Mouse (Mus musculus): ENCODE data around the gene Tpcn2.

Gene Tpcn2

DNA sequence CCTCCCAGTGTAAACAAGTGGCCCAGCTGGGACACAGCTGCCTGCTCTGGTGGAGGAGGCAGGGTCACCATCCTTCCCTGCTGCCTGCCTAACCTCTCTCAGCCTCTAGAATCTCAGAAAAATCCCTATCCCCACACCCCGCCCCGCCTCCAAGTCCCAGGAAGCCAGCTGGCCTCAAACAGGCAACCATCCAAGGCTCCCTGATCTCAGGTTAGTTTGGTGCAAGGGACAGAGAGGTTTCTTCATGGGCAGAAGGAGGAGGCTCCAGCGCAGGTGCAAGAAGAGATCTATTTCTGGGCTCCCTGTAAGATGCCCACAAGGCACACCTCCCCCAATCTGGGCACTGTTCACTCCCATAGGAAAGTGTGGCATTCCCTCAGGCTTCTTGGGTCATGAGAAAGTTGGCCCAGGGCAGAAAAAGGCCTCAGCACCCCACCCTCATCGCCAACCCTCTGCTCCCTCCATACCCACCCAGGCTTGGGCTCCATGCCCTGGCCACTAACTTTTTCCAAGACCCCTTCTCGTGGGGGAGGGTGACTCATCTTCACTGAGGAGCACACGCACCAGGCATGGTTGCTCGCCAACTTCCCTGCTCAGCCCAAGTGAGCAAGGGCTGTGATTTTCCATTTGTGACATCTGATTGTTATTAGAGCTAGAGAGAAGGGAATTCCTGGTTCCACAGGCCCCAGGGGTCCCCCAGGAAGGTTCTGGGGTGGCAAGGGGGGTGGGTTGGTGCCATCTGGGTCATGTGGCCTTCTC, 15.9 kb upstream of the Tpcn2 start:
- no peak for DNase-seq (ENCODE audit: low read depth, low spot score)

DNA sequence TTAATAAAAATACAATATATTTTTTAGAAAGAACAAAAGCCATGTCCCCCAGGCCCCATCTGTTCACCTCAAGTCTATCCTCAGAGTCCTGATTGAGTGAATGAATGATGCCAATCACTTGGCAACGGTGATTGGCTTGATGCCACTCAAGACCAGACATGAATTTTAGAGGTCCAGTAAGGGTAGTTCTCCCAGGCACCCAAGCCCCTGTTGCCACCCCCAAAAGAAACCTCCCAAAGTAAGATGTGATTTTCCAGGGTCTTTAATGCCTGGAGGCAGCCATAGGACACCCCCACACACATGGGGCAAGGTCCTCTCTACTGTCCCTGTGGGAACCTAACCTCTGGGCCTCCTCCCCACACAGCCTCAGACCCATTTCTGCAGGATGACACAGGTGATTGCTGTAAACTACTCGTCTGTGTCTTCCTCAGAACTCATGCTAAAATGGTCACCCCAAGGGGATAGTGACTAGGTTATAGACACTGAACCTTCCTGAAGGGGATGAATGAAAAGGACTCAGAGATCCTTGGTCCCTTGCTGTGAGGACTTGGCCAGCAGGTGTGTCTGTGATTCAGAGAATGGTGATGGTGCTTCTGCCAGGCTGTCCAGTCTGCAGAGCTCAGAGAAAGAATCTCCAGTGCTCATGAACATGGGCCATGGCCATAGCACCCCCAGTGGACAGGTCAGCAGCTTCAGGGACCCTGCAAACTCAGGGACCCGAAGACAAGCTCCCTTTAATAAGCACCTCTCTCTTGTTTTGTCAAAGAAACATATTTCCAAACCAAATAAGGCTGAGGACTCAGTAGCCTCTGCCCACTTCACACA, 15.1 kb upstream of the Tpcn2 start:
- no peak for DNase-seq (ENCODE audit: low read depth, low spot score)

DNA sequence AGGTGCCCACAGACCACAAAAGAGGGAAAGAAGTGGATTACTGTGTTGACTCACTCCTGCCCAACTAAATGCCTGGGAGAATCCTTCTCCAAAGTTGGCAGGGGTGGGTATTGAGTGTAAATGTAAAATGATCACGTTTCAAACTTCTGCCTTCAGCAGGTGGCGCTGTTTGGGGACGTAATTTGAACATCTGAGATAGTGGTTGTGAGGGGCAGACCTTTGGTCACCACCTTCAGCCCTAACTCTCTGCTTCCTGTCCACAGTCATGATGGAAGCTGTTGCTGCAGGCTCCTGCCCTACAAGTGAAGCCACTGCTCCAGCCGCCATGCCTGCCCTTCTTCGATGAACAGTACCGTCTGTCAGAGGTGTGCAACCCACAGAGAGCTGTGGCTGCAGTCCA, 10.0 kb upstream of the Tpcn2 start:
- peak; percentile 56 for DNase-seq (ENCODE audit: low read depth, low spot score)

DNA sequence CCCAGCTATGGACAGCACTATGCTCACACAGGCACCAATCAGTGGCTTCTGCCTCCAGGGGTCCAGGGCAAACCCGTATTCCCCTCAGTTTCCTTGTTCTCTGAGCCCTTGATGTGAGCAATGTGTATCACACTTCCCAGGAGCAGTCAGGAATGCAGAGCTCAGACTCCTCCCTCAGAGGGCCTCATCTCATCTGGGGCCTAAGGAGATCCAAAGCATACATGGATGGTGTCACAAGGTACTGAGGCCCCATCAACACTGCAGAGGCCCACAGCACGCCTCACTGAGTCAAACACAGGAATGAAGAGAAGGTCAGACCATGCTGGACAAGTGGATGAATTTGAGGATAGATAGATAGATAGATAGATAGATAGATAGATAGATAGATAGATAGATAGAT, 8.9 kb upstream of the Tpcn2 start:
- DNase-seq (ENCODE audit: low read depth, low spot score): no peak

- DNase-seq (ENCODE audit: low read depth, low spot score): no peak
Measured at GRCm38 (mm10) chr7:145291847-145292246, 8.0 kb upstream of the Tpcn2 start.

DNA sequence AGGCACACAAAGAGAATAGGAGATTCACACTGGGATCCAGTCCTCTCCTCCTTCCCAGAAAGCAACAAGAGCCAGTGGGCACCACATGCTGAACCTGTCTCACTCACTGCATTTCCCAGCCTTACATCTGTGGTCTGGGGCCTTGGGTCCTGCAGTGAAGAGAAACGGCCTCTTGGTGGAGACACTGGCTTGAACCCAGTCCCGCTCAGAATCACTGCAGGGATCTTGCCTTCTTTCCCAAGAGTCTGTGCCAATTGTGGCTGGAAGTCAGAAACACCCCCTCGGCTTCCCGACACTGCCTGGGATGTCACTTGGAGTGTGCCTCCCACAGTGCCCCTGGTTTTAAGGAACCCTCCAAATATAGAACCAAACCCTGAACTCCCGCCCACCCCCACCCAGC, 5.5 kb upstream of the Tpcn2 start:
- peak; percentile 83 for DNase-seq (ENCODE audit: low read depth, low spot score)

GRCm38 (mm10) chr7:145287410-145287809, 3.6 kb upstream of the Tpcn2 start:
- DNase-seq (ENCODE audit: low read depth, low spot score): no peak

DNA sequence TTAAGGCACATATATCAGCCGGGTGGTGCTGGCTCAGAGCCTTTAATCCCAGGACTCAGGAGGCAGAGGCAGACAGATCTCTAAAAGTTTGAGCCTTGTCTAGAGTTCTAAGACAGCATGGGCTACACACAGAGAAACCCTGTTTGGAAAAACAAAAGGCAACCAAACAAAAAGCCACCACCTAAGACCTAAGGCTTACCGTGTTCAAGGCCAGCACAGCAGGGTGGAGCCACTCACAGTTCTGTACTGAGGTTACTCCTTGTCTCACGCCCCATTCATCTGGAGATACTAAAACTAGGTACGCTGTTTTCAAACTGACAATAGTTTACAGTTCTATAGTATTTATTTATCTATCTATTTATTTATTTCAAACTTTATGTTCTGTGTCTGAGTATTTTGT, 1.7 kb upstream of the Tpcn2 start:
- peak; percentile 86 for DNase-seq (ENCODE audit: low read depth, low spot score)

- DNase-seq (ENCODE audit: low read depth, low spot score): no peak
Measured at GRCm38 (mm10) chr7:145284293-145284692, 482 bp upstream of the Tpcn2 start.

DNA sequence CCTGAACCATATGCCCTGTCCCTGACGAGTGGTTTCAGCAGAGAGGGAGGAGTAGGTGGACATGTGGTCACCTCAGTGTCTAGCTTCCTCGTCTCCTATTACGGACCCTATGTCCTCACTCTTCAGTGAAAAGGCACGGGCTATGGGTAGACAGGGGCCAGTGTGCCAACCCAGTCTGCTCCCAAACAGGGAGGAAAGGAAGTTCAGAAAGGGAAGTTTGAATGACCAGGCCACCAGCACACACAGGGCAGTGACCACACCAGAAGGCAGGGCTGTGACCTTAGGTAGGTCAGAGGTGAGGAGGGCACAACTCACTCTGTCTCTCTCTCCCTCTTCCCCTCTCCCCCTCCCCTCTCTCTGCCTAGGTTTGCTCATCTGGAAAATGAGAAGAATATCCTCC, 770 bp downstream of the Tpcn2 start:
- no peak for DNase-seq (ENCODE audit: low read depth, low spot score)

- peak; percentile 29 for DNase-seq (ENCODE audit: low read depth, low spot score)
Measured at GRCm38 (mm10) chr7:145281396-145281795, 2.4 kb downstream of the Tpcn2 start.

- DNase-seq (ENCODE audit: low read depth, low spot score): no peak
Measured at GRCm38 (mm10) chr7:145275488-145275887, 8.3 kb downstream of the Tpcn2 start.

GRCm38 (mm10) chr7:145270955-145271354, 12.9 kb downstream of the Tpcn2 start:
- no peak for DNase-seq (ENCODE audit: low read depth, low spot score)

DNA sequence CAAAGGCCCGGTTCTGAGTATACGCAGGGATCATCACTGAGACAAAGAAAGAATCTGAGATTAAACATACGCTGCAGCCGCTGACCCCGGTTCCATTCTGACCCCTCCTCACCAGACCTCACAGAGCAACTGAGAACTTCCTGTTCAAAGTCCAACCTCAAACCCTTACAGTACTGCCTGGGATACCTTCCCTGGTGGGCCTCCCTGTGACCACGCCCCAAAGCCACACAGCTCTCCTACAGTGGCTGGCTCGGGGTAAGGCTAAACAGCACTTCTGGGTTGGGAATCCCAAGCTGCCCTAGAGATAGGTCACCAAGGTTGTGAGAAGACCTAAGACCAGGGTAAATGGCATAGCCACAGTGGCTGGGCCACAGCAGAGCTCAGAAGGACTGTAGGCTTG, 14.9 kb downstream of the Tpcn2 start:
- no peak for DNase-seq (ENCODE audit: low read depth, low spot score)

DNA sequence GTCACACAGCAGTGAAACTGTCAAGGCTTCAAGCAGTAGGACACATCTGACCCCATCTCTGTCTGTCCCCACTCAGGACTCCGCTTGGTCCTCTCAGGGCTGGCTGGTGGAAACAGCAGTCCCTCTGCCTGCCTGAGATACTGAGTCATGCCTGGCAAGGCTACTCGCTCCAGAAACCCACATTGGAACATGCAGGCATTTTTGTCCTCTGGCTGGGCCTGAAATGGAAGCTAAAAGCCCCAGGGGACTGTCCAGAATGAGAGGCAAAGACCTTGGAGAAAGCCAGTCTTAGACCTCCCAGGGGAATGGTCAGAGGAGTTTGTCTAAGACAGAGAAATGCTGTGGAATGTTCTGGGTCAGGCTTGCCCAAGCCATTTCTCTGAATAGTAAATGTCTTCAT, 17.8 kb downstream of the Tpcn2 start:
- no peak for DNase-seq (ENCODE audit: low read depth, low spot score)

GRCm38 (mm10) chr7:145264202-145264601, 19.6 kb downstream of the Tpcn2 start:
- no peak for DNase-seq (ENCODE audit: low read depth, low spot score)

GRCm38 (mm10) chr7:145256092-145256491, 27.7 kb downstream of the Tpcn2 start:
- DNase-seq (ENCODE audit: low read depth, low spot score): no peak

GRCm38 (mm10) chr7:145253986-145254630, 29.7 kb downstream of the Tpcn2 start:
- DNase-seq (ENCODE audit: low read depth, low spot score): no peak

GRCm38 (mm10) chr7:145252715-145253476, 30.9 kb downstream of the Tpcn2 start:
- peak; percentile 71 for DNase-seq (ENCODE audit: low read depth, low spot score)

GRCm38 (mm10) chr7:145250225-145250624, 33.6 kb downstream of the Tpcn2 start:
- DNase-seq (ENCODE audit: low read depth, low spot score): no peak

GRCm38 (mm10) chr7:145248911-145249310, 34.9 kb downstream of the Tpcn2 start:
- DNase-seq (ENCODE audit: low read depth, low spot score): no peak
